Mouse (Mus musculus) C2C12 (cell line): ENCODE results near the gene Styk1.

Experiments
- CEBPB ChIP-seq: IDR thresholded peaks from one replicate; pipeline ENCODE4 v1.6.1; 2011; ENCODE audit warnings: low read depth, mild to moderate bottlenecking, control low read depth, moderate library complexity
- CTCF ChIP-seq: IDR thresholded peaks from one replicate; pipeline ENCODE4 v1.5.1; 2011; ENCODE audit not compliant: control insufficient read depth, insufficient read depth, insufficient read length
- FOSL1 ChIP-seq: IDR thresholded peaks from one replicate; pipeline ENCODE4 v1.8.0; 2011; ENCODE audit warnings: mild to moderate bottlenecking, low read length; ENCODE audit not compliant: poor library complexity, insufficient read depth, severe bottlenecking
- MAX ChIP-seq: IDR thresholded peaks from one replicate; pipeline ENCODE4 v1.6.1; 2011; ENCODE audit warnings: mild to moderate bottlenecking, control low read depth
- MYOD1 ChIP-seq: IDR thresholded peaks from one replicate; pipeline ENCODE4 v1.6.1; 2011; ENCODE audit warnings: low read depth; ENCODE audit not compliant: control insufficient read depth, insufficient read length
- MYOG ChIP-seq: IDR thresholded peaks from one replicate; pipeline ENCODE4 v1.6.1; 2011; ENCODE audit not compliant: control insufficient read depth, insufficient read length; ENCODE audit errors: extremely low read depth
- USF1 ChIP-seq: IDR thresholded peaks from one replicate; pipeline ENCODE4 v1.6.1; 2011; ENCODE audit warnings: low read depth, mild to moderate bottlenecking, control low read depth, moderate library complexity

GRCm38 (mm10) chr6:131321854-131322639 lies 31.4 kb downstream of the Styk1 start:
- TF ChIP-seq CTCF (no peak), MYOG (no peak), USF1 (no peak), CEBPB (no peak), MAX (no peak), FOSL1 (no peak), MYOD1 (no peak)
